Mouse (Mus musculus) kidney, adult 2 months (tissue): ENCODE data around the gene Tmem178b.

Source experiments
- CTCF ChIP-seq: fragments of 200-500 bp; conservative IDR thresholded peaks from 2 replicates; pipeline ENCODE4 v1.5.1; 2011; ENCODE audit warnings: low read depth, mild to moderate bottlenecking, control low read depth, low read length, moderate library complexity, mixed read lengths; ENCODE audit not compliant: insufficient read depth, insufficient read length
- POLR2A ChIP-seq: fragments of 200-500 bp; IDR thresholded peaks from one replicate; pipeline ENCODE4 v1.6.1; 2011; ENCODE audit warnings: low read depth, low read length, control low read depth

GRCm38 (mm10) chr6:40101785-40102184, 228.7 kb downstream of the Tmem178b start:
- TF ChIP-seq POLR2A (no peak), CTCF (no peak)
